Mouse (Mus musculus): ENCODE data around the gene Mtx3. TPM values are rescaled to one million over a fixed set of nuclear protein-coding genes. Genes with fewer than 3 reads are reported as not detected.

The Mtx3 gene
- total and polyA plus RNA-seq, 3 experiments = 4.0 to 6.3 (median 4.3) TPM

DNA sequence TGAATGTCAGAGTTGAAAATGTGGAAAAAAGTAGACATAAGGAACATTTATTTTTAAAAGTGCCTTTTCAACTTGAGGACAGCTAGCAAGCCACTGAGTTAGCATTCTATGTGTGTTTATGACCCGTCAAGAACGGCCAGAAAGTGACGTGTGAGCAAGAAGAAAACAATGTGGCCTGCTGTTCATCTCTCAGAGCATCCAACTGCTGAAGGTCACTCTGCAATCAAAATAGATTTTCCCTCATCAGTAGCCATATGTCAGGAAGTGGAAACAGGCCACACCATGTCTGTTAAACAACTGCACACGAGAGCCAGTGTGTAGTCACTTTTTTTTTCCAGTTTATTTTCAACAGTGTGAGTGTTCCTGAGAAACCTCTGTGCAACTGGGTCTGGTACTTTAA, 35.0 kb downstream of the Mtx3 start:
- intact Hi-C loops (cut with DNase I) = no loop called here
- H3K27me3 ChIP-seq (ENCODE audit: control insufficient read depth, insufficient read depth, low read length) = no peaks in the 10 kb centered on the region
- WGBS = 18% methylated on average over 4 of the region's 4 CpGs
- DNase-seq = no peak
- H3K4me1 ChIP-seq (ENCODE audit: control insufficient read depth, insufficient read depth, low read length) = peaks cover 3% of the 10 kb centered on the region; the same call in 1 of the 2 replicates
- no peaks in the 10 kb centered on the region for H3K36me3 ChIP-seq (ENCODE audit: control insufficient read depth, insufficient read depth, low read length)
- no peak overlapping the region for H3K9ac ChIP-seq (ENCODE audit: low read depth, low read length)
- H3K4me3 ChIP-seq = no peak overlapping the region
- H3K79me2 ChIP-seq (replicated peaks; ENCODE audit: control insufficient read depth, insufficient read depth, low read length) = no peaks in the 10 kb centered on the region
- TF ChIP-seq POLR2A (IDR thresholded peaks at IDR 0.05; ENCODE audit: insufficient read depth, low read depth, low read length) = no peak
- no peak for TF ChIP-seq CTCF (IDR thresholded peaks at IDR 0.05)
- no peak for TF ChIP-seq EP300 (IDR thresholded peaks at IDR 0.05; ENCODE audit: insufficient read depth, low read depth, low read length)
- H3K27ac ChIP-seq = no peak overlapping the region

DNA sequence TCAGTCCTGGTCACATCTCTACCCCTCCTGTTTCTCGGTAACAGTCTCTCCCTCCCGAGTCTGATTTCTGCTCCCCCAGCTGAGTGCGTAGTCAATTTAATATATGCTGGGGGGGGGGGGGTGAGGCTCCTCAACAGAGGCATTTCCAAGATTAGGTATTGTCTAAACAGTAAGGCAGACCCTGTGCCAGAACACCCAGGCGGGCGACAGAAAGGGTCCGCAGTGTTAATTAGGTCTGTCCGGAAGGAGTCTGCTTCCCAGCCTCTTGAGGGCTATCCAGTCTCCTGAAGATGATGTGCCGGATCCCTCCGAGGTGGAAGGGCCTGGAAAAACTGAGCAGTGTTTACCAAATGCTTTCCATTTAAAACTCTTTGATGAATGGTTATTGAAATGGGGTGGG, 35.4 kb downstream of the Mtx3 start:
- no peak for DNase-seq
- Histone ChIP-seq H3K4me1 (ENCODE audit: control insufficient read depth, insufficient read depth, low read length) (peaks cover 3% of the 10 kb centered on the region; the same call in 1 of the 2 replicates), H3K36me3 (ENCODE audit: control insufficient read depth, insufficient read depth, low read length) (no peaks in the 10 kb centered on the region), H3K27ac (no peak overlapping the region), H3K4me3 (no peak overlapping the region), H3K27me3 (ENCODE audit: control insufficient read depth, insufficient read depth, low read length) (no peaks in the 10 kb centered on the region), H3K9ac (ENCODE audit: low read depth, low read length) (no peak overlapping the region), H3K79me2 (replicated peaks; ENCODE audit: control insufficient read depth, insufficient read depth, low read length) (no peaks in the 10 kb centered on the region)
- intact Hi-C loops (cut with DNase I) = no loop called here
- TF ChIP-seq CTCF (IDR thresholded peaks at IDR 0.05) = no peak
- TF ChIP-seq POLR2A (IDR thresholded peaks at IDR 0.05; ENCODE audit: insufficient read depth, low read depth, low read length) = no peak
- TF ChIP-seq EP300 (IDR thresholded peaks at IDR 0.05; ENCODE audit: insufficient read depth, low read depth, low read length) = no peak
- 73% methylated on average over 9 of the region's 9 CpGs for WGBS

DNA sequence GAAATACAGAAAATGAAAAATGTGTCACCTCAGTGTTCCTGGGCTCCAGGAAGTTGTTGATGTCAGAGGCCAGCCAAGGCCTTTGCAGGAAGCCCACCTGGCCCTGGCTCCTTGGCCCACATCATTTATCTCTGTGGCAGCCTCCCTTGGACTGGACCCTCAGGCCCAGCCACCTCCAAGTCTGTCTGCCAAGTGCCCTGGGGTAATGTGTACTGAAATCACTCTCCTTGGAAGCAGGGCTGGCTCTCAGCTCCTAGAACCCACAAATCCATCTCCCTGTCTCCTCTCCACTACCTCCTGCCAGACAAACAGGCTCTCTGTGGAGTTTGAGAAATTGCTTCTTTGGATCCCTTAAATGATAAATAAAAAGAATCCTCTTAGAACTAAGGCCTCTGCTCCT, 36.0 kb downstream of the Mtx3 start:
- H3K4me3 ChIP-seq = no peak overlapping the region
- DNase-seq = no peak
- H3K27me3 ChIP-seq (ENCODE audit: control insufficient read depth, insufficient read depth, low read length) = no peaks in the 10 kb centered on the region
- intact Hi-C loops (cut with DNase I) = no loop called here
- no peaks in the 10 kb centered on the region for H3K36me3 ChIP-seq (ENCODE audit: control insufficient read depth, insufficient read depth, low read length)
- no peak overlapping the region for H3K9ac ChIP-seq (ENCODE audit: low read depth, low read length)
- H3K27ac ChIP-seq = no peak overlapping the region
- peaks cover 3% of the 10 kb centered on the region; the same call in 1 of the 2 replicates for H3K4me1 ChIP-seq (ENCODE audit: control insufficient read depth, insufficient read depth, low read length)
- TF ChIP-seq POLR2A (IDR thresholded peaks at IDR 0.05; ENCODE audit: insufficient read depth, low read depth, low read length) = no peak
- TF ChIP-seq CTCF (IDR thresholded peaks at IDR 0.05) = no peak
- TF ChIP-seq EP300 (IDR thresholded peaks at IDR 0.05; ENCODE audit: insufficient read depth, low read depth, low read length) = no peak
- no peaks in the 10 kb centered on the region for H3K79me2 ChIP-seq (replicated peaks; ENCODE audit: control insufficient read depth, insufficient read depth, low read length)

DNA sequence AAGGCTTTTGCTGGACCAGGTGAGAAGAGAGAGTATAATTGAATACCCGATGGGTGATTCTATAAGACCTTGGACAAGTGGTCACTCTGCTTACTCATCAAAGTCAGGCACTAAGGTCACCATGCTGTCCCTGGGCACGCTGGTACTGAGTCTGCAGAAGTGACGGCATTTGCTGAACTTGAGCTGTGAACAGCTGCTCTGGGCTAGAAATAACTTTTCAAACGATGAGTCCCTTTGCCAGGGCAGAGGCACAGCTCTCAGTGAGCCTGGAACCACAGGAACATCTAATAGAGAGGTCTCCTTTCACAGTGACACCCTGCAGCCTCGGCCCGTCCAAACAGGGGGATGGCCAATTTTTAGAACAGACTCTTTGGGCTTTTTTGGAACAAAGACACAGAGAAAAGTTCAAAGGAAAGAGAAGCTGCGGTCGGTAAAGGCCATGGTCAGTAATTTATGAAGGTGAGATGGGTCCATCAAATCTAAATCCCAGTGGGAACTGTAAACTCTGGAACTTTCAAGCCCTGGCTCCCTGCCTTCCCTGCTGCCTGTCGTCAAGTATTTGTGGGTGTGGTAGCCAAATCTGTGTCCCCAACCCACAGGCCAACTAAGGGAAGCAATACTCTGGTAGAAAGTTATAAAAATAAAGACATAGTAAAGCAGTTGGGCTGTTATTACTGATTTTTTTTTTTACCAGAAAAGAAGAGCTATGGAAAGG, 37.9 kb downstream of the Mtx3 start:
- 59% methylated on average over 9 of the region's 9 CpGs for WGBS
- Histone ChIP-seq H3K79me2 (replicated peaks; ENCODE audit: control insufficient read depth, insufficient read depth, low read length) (no peaks in the 10 kb centered on the region), H3K36me3 (ENCODE audit: control insufficient read depth, insufficient read depth, low read length) (no peaks in the 10 kb centered on the region), H3K27ac (peak overlapping the region; percentile 40), H3K9ac (ENCODE audit: low read depth, low read length) (no peak overlapping the region), H3K27me3 (ENCODE audit: control insufficient read depth, insufficient read depth, low read length) (no peaks in the 10 kb centered on the region), H3K4me1 (ENCODE audit: control insufficient read depth, insufficient read depth, low read length) (peaks cover 3% of the 10 kb centered on the region; the same call in 1 of the 2 replicates), H3K4me3 (no peak overlapping the region)
- DNase-seq = no peak
- no peak for TF ChIP-seq EP300 (IDR thresholded peaks at IDR 0.05; ENCODE audit: insufficient read depth, low read depth, low read length)
- TF ChIP-seq CTCF (IDR thresholded peaks at IDR 0.05) = no peak
- TF ChIP-seq POLR2A (IDR thresholded peaks at IDR 0.05; ENCODE audit: insufficient read depth, low read depth, low read length) = no peak
- intact Hi-C loops (cut with DNase I) = no loop called here

DNA sequence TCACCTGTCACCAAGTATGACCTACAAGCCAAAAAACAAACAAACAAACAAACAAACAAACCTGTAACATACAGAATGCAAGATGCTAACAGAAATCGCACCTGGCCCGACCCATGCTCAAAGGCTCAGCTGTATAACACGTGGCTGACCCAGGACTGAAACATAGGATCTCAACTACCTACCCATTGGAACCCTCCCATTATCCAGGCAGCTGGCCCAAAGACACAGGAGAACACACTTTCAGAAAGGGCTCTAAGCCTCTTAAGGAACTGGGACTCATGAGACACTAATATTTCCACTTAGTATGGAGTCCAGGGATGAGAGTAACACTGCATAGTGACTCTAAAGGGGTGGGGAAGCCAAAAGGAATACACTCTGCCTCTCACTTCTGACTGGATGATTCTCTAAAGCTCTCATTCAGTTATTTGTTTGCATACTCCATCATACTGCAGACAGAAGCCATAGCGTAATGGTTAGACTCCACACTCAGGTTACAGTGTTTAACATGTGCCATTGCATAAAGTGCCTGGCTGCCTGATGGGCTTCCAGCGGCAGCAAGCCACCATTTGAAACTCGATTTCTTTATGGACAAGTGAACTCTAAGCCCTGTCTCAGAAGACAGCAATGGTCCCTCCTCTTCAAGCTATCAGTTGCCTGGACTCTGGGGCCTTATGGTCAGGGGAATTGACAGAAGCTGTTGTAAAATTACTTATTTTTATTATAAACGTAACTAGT, 38.6 kb downstream of the Mtx3 start:
- 87% methylated on average over 7 of the region's 7 CpGs for WGBS
- Histone ChIP-seq H3K36me3 (ENCODE audit: control insufficient read depth, insufficient read depth, low read length) (no peaks in the 10 kb centered on the region), H3K79me2 (replicated peaks; ENCODE audit: control insufficient read depth, insufficient read depth, low read length) (no peaks in the 10 kb centered on the region), H3K27me3 (ENCODE audit: control insufficient read depth, insufficient read depth, low read length) (no peaks in the 10 kb centered on the region), H3K27ac (no peak overlapping the region), H3K4me1 (ENCODE audit: control insufficient read depth, insufficient read depth, low read length) (peaks cover 3% of the 10 kb centered on the region; the same call in 1 of the 2 replicates), H3K4me3 (no peak overlapping the region), H3K9ac (ENCODE audit: low read depth, low read length) (no peak overlapping the region)
- intact Hi-C loops (cut with DNase I) = no loop called here
- DNase-seq = no peak
- TF ChIP-seq POLR2A (IDR thresholded peaks at IDR 0.05; ENCODE audit: insufficient read depth, low read depth, low read length) = no peak
- TF ChIP-seq CTCF (IDR thresholded peaks at IDR 0.05) = no peak
- no peak for TF ChIP-seq EP300 (IDR thresholded peaks at IDR 0.05; ENCODE audit: insufficient read depth, low read depth, low read length)

DNA sequence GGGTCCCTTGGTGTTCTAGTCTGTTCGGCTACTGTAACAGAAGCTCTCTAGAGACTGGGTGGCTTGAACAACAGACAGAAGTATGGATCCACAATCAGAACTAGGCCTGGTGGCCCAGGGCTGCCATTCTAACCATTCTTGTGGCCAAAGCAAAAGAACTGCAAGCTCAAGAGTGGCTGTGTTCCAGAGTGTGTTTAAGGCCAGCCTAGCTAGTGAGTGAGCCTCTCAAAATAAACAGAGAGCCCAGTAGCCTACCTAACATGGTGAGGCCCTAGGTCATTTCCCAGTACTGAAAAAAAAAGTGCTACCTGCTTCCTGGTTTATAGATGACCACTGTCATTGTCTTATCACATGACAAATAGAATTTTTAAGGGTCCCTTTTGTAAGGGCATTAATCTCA, 39.6 kb downstream of the Mtx3 start:
- H3K79me2 ChIP-seq (replicated peaks; ENCODE audit: control insufficient read depth, insufficient read depth, low read length) = no peaks in the 10 kb centered on the region
- no peak for TF ChIP-seq CTCF (IDR thresholded peaks at IDR 0.05)
- TF ChIP-seq POLR2A (IDR thresholded peaks at IDR 0.05; ENCODE audit: insufficient read depth, low read depth, low read length) = no peak
- TF ChIP-seq EP300 (IDR thresholded peaks at IDR 0.05; ENCODE audit: insufficient read depth, low read depth, low read length) = no peak
- no peak overlapping the region; the same call in 1 of the 2 replicates for H3K27ac ChIP-seq
- H3K36me3 ChIP-seq (ENCODE audit: control insufficient read depth, insufficient read depth, low read length) = no peaks in the 10 kb centered on the region
- intact Hi-C loops (cut with DNase I) = no loop called here
- H3K4me3 ChIP-seq = no peak overlapping the region
- H3K4me1 ChIP-seq (ENCODE audit: control insufficient read depth, insufficient read depth, low read length) = peaks cover 3% of the 10 kb centered on the region; the same call in 1 of the 2 replicates
- no peaks in the 10 kb centered on the region for H3K27me3 ChIP-seq (ENCODE audit: control insufficient read depth, insufficient read depth, low read length)
- WGBS = 81% methylated on average over 1 of the region's 1 CpGs
- H3K9ac ChIP-seq (ENCODE audit: low read depth, low read length) = no peak overlapping the region
- DNase-seq = no peak

Measured in heart, adult 2 months (tissue).